Mouse (Mus musculus) hindlimb bud, embryonic 11.5 days (tissue): ENCODE data around the gene 4931406P16Rik.

Experiments
- DNase-seq: peaks from one replicate; pipeline ENCODE4 v3.0.0-alpha.2; 2012; ENCODE audit warnings: low read depth, low spot score; ENCODE audit errors: extremely low spot score

Gene 4931406P16Rik

DNA sequence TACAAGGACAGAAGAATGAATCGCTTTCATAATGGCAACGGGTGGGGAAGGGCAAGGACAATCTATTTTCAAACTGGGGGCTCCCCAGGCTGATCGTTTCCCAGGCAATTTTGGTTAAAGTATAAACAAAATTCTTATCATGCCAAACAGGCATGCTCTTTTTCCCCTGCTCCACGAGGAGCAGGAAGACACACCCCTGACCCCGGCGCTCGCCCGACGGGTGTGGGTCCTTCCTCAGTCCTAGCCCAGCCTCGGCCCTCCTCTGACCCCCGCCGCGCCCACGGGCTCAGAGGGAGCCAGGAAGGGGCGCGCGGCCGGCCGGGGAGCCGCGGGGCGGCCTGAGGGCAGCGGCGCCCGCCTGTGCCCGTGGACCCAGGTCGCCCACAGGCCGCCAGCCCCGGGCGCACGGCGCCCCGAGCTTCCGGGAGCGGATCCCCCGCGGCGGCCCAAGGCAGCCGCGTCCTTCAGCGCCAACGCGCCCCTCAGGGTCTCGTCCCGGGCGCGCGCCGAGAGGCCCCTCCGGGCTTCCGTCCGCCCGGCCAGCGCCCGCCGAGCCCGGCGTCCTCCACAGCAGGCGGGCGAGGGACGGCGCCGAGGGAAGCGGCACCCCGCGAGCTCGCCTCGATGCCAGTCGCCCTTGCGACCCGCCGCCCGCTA, 437 bp downstream of the 4931406P16Rik start:
- peak; percentile 12 for DNase-seq

DNA sequence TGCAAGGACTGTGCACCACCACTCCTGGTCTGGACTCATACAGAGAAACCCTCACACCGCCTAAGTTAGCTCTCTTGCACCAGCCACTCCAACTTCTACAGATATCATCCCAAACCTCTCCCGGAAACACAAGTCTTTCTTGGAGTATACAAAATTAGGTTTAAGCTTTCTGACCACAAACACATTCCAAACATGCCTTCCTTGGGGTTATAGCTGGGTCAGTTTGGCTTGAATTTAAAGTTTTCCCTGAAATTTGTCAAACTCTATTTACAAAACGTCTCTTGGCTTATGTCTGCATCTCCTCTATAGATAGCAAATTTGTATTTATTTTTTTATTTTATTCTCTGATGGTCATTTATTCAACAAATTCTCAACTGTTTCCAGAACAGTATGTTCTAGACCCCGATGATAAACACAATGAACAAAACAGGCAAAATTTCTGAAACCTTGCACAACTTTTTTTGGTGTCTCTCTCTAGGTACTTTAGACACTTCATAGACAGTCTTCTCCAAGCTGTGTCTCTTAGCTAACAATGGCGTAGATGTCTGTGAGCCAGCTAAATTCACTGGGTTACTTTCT, 4.1 kb downstream of the 4931406P16Rik start:
- no peak for DNase-seq

DNA sequence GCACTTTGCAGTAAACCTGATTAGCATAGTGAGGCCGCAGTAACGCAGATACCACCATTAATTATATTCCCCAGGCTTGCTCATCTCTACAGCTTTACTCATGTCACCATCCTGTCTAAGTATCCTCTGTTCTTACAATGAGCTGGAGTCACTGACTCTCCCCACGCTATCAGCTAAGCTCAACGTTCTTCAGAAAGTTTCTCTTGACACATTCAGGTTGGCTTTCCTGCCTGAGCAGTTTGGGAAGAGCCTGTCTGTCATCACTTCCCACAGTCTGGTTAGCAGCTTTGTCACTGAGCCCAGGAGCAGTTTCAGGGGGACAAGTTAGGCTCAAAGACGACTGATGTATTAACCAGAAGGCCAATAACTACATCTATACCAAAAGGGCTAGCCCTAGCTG, 4.8 kb downstream of the 4931406P16Rik start:
- no peak for DNase-seq

DNA sequence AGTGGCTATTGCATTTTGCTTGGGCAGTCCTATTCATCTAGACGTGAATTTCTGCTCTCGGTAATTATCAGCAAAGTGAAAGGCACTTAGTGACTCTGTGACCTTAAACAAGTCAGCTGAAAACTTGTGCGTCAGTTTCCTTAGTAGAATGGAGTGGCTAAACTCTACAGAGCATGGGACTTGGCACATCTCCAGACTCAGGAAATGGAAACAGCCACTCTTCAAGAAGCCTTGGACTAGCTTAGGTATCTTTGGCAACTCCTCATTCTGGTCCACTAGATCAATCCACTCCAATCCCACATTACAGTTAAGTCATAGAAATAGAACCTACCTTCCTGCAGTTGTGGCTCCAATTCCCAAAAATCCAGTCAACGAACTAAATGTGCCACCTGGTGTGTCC, 7.9 kb downstream of the 4931406P16Rik start:
- DNase-seq, result no peak

DNA sequence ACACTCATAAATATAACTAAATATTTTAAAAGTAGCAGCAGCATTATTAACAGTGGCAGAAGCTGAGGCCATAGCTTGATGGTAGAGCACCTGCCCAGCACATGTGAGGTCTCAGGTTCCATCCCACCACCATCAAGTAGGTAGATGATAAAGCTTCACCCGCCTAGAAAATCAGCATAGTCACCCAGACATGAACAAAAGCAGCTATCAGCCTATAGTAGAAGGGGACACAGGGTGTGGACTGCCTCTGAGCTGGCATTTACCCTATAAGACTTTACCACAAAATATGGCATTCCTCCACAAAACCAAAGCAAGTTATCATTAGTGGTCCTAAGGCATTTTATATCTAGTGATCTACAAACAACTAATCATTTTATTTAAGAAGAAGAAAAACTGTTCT, 10.7 kb downstream of the 4931406P16Rik start:
- DNase-seq, result no peak

DNA sequence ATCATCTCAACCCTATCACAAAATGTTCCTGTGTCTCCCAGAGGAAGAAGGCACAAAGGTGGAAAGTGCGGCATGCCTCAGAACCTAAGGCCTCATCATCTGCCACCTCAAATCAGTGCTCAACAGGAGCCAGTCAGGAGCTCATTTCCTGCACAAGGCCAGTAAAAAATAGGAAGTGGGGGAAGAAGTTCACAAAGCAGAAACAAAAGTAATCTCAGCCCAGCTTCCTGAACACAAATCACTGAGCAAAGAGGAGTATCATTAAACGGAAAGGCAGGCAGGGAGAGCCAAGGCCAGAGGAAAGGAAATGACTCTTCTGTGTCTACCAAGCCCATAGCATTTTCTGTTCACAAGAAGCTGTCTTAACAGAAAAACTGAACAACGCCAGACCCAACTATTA, 11.4 kb downstream of the 4931406P16Rik start:
- DNase-seq, result no peak

DNA sequence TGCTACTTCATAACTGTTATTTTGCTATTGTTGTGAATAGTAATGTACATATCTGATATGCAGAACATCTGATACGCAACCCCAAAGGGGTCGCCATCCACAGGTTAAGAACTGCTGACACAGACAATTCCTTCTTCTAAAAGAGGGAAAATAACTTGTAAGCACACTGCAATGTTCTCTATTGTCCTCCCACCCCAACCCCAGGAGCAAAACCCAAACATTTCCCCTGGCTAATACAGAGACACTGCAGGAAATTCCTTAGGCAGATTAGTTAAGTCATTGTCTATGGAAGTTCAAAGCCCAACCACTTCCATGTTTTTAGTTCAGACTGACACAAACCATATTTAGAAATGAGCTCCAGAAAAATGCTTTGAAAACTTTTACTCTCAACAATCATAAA, 14.5 kb downstream of the 4931406P16Rik start:
- no peak for DNase-seq

DNA sequence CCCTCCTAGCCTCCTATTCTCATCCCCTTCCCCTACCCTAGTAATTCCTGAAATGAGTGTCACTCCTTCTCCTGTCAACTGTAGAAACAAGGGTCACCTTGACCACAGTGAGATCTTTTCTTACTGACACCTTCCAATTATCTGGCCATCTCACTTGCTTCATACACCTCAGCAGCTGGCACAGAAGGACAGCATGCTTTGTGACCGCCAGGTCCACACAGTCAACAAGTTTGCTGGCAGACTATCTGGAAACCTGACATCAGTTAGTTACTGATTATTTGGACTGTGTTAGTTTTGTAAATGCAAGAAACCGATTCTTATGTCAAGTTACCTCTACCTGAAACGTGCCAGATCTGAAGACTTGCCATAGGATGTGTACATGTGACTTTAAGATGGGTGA, 17.2 kb downstream of the 4931406P16Rik start:
- DNase-seq, result no peak

DNA sequence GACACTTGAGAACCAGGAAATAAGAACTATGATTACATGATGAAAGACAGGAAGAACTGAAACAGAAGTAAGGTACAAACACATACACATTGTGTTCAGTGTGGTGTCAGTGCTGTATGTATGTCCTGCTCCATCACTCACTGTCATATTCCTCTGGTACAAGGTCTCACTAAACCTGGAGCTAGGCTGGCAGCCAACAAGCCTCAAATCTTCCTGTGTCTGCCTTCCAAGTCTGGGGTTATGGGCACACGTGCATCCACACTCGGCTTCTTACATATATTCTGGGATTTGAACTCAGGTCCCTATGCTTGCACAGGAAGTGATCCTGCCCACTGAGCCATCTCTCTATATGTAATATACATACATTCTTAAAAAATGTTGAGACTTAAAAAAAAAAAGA, 20.7 kb downstream of the 4931406P16Rik start:
- no peak for DNase-seq

DNA sequence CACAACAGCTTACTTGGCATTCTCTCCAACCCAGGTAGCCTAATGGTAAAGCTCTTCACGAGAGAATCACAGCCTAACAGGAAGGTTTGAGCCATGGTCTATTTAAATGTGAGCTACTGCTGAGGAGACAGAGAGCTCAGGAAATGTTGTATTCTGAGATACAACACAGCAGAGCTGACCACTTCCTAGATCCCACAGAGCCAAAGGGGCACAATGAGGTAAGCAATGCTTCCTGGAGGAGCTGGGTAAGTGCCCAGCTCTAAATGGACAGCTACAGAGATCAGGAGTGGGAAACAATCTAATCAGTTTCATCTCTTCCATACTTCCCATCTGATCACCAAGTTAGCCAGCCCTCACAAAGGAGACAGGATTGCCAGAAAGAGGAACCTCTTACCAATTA, 22.1 kb downstream of the 4931406P16Rik start:
- DNase-seq, result no peak

DNA sequence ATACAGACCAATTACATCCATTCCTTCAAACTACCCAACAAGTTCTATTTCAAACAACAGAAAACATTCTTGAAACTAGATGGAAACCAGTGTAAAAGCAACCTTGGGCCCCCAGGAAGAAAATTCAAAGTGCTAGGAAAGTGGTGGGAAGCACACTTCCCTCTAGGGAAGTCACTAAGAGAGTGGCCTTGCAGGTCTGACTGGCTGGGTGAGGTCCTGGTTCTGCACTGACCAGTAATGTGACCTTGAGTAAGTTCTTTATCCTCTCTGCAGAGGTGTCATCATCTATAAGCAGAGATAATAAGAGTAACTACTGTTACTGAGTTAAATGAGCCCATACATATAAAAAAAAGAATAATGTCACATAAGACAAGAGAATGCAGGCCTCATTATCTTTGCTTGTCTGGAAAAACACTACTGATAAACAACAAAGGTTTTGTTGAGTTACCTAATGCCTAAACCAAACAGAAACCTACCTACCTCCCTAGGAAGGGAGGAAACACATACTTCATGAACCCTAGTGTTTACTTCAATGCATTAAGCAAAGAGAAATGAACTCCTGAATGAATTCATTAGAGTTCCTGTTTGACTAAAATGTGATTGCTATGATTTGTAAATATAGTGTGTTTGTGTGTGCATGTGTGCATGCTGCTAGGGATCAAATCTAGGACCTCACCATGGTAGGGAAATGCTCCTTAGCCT, 22.8 kb downstream of the 4931406P16Rik start:
- DNase-seq, result no peak

DNA sequence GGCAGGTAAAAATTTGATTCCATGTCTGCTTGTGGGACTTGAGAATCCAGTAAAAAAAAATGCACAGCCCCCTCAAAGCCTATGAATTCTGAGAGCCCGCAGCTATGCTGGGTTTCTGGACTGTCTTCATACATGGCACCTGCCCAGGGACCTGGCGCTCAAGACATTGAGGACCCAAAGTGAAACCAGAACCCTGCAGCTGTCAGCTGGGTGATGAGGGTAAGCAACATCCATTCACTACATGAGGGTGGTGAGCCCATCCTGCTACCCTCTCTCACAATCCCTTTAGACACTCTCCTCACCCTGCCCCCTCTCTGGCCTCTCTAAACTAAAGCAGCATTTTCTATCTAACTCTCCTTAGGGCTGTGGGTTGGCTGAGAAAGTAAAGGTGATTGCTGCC, 35.7 kb downstream of the 4931406P16Rik start:
- no peak for DNase-seq

DNA sequence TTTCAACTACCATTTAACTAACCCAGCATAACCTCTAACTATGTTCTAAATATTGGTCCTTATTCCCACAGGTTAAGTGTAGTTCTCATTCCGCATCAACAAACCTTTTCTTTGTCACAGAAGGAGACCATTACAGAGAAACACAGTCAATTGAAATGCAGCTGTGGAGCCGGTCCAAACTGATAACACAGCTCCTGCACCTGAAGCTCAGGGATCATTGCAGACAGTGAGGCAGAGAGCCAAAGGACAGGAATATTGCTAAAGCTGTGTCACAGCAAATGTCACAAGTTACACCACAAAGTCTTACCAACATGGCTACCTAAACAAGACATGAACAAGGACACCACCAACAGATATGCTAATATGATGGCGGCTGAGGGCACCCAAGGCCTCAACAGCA, 37.3 kb downstream of the 4931406P16Rik start:
- no peak for DNase-seq

DNA sequence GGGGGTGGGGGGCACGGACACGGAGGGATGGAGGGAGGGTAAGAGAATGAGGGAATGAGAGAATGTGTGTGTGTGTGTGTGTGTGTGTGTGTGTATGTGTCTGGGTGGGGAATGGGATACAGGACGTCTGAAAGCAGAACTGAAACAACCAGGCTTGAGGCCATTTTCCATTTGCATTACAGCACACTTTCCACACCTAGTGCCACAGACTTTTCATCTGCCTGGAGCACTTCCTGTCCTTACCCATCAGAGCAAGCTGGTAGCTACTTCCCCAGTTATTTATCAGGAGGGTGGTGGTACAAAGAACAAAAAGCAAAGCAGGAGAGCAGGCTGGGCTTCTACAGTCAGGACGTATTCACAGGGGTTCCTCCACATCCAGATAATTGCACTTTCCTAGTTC, 40.9 kb downstream of the 4931406P16Rik start:
- DNase-seq, result no peak

DNA sequence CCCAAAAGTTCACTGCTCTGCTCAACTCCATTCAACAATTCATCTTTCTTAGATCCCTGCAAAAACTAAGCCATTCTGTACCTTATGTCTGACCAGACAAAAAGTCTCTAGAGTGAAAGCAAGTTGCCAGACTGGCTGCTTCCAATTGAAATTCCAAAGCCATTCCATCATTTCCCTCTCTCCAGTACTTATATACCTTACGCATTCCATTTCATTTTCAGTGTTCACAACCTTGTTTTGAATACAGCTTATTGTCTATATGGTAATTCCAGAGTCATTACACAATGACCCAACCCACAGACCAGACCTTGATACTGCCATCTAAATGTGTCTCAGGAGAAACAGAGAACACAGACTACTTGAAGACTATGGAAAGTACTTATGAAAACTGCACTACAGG, 44.9 kb downstream of the 4931406P16Rik start:
- no peak for DNase-seq

DNA sequence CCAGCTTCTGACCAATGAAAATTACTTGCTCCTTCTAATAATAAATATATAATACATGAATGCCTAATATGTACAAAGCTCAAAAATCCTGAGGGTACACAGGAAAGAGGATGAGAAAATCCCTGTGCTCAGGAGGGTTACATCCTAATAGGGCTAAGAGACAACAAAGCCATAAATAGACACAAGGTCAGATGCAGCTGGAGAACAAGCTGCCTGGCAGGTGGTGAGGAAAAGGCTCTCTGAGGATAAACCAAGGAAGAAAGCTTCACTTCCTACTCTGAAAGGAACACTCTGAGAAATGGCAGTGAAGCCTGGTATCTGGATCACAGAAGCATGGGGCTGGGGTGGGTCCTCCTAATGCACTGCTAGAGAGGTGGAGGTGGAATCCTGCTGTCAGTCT, 46.9 kb downstream of the 4931406P16Rik start:
- DNase-seq, result no peak

DNA sequence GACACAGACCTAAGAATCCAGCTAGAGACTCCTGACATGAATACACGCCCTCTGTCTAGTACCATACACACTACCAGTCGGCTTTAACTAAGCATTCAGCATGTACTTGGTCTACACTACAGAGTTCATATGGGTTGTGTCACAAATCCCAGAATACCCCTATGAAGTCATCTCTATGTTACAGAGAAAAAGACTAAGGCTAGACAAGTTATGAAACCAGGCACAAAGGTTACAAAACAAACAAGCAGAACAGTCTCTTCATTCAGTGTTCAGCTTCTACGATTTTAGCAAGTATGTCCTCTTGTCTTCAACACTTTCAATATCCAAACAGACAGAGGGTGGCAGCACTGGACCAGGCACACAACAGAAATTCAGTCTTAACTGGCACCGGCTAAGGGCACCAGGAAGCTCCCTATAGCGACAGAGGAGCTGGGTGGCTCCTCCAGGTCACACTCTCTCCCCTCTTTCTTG, 47.4 kb downstream of the 4931406P16Rik start:
- no peak for DNase-seq

DNA sequence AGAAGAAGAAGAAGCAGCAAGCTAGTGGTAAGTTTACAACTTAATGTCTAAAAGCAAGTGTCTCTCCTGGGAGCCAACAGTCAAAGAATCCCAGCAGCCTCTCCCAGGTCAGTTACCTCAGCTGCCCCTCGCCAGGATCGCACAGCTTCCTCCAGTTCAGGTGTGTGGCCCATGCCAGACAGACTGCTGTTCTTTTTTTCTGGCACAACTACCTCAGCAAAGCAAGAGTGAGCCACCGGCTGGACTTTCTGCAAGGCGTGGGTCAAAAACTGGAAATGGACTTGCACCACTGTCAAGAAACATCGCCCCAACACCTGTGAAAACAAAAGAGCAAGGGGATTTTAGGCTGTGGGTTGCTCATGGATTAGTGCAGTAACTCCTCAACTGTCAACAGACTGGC, 49.9 kb downstream of the 4931406P16Rik start:
- no peak for DNase-seq

DNA sequence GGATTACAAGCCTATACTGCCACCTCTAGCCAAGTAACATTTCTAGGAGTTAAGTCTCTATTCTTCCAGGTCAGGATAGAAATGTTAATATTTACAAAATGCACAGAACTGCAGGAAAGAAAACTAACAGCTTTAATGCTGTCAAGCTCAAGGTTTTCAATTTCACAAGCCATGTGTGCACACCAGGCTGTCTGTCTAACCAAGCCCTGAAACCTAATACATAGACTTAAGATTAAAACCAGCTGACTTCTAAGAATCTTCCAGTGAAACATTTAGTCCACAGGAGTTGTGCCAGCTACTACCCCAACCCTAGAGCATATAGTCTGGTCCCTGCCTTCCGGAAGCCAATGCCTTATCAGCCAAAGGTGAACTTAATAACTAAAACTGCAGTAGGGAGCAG, 54.9 kb downstream of the 4931406P16Rik start:
- no peak for DNase-seq

DNA sequence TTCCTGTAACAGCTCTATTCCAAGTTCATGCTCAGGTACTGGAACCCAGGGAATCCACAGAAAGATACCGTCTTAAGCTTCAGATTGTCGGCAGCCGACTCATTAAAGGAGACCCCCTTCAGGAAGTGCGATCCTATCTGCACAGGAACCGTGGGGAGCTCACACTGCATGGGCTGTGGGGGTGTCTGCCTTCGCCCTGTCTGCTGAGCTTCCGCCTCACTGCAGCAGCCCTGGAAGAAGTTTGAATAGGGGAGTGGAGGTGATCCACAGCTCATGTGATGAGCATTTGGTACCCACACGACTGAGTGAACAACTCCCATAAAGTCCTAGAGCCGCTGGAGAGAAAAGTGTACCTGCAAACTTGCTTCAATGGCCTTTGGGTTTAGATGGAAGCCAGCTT, 56.1 kb downstream of the 4931406P16Rik start:
- no peak for DNase-seq

DNA sequence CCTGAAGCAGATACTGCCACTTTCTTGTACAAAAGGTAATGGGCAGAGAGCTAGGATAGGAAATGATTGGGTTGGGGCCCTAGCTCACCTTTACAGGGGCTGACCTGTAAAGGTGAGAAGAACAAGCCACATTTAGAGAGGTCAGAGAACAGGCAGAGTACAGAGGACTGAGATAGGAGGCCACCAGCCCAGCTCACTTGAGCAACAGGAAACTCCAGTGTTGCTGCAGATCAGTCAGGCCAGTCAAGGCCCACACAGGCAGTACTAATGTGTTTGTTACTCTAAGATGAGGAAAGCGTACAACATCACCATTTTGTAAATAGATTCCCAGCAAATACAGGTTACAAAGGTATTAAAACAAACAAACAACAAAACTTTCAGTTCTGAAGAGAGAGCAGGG, 57.4 kb downstream of the 4931406P16Rik start:
- no peak for DNase-seq

DNA sequence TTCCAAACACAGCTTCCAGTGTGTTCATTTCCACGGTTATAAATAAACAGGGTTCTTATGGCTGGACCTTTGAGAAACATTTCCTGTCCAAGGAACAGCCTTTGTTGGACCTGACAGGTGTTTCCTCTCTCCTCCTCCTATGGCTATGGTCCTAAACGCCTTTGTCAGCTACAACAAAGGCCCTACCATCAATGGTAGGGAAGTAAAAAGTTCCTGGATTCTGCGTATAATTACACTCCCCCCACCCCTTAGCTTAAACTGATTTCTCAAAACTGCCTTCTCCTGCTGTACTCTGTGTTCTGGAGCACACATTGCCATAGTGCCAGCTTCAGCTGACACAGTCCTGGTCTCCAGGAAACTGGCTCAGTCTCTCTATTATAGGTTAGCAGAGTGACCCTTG, 58.2 kb downstream of the 4931406P16Rik start:
- no peak for DNase-seq
